Mouse (Mus musculus): ENCODE data around the gene Cdk5r1. TPM values are rescaled to one million over a fixed set of nuclear protein-coding genes. Genes with fewer than 3 reads are reported as not detected.
A peak's percentile ranks its signal among the peaks of the same experiment; 100 is the strongest.

The Cdk5r1 gene
- 0.57 and 0.75 TPM in 2 replicates for polyA plus RNA-seq (2015; fragmentation: Nextera tagmentation; extraction: Ambion mirVana)

- Histone ChIP-seq H3K9ac (ENCODE audit: low read length) (peak within 1 kb of the TSS; percentile 56), H3K9me3 (ENCODE audit: control insufficient read depth, low read length) (no peaks in the 10 kb centered on the region), H3K4me3 (ENCODE audit: low read depth, low read length) (peak within 1 kb of the TSS; percentile 67), H3K36me3 (ENCODE audit: control insufficient read depth, insufficient read depth, low read length) (0 out of 2 replicates have a peak, but pooled peaks cover 2% of the 10 kb centered on the region), H3K27ac (replicated peaks) (peak within 1 kb of the TSS; percentile 69), H3K4me2 (replicated peaks; ENCODE audit: low read depth) (peak within 1 kb of the TSS; percentile 99), H3K27me3 (ENCODE audit: control insufficient read depth, insufficient read depth, low read length) (no peaks in the 10 kb centered on the region), H3K4me1 (replicated peaks; ENCODE audit: control insufficient read depth, insufficient read depth) (peaks cover 5% of the 10 kb centered on the region; the same call in 1 of the 2 replicates)
- DNase-seq (ENCODE audit: low spot score) (peak; percentile 94), ATAC-seq (ENCODE audit: low FRiP score, low TSS enrichment) (peak; percentile 94)
- TF ChIP-seq CTCF (IDR thresholded peaks at IDR 0.05; ENCODE audit: low read depth) (peak; percentile 64), EP300 (optimal IDR thresholded peaks at IDR 0.05) (no peak)
- 2% methylated on average over 52 of the region's 116 CpGs for WGBS
Measured at GRCm38 (mm10) chr11:80476222-80477189, at the start of gene Cdk5r1. TSS of gene Cdk5r1 (plus strand) at chr11:80477023.

GRCm38 (mm10) chr11:80428381-80429008 lies 48.3 kb upstream of the Cdk5r1 start, which contains the start of gene Psmd11:
TSS of gene Psmd11 (plus strand) at chr11:80428615.
- TF ChIP-seq EP300 (optimal IDR thresholded peaks at IDR 0.05) = no peak
- peak; percentile 86 for TF ChIP-seq CTCF (IDR thresholded peaks at IDR 0.05; ENCODE audit: low read depth)
- ATAC-seq (ENCODE audit: low FRiP score, low TSS enrichment) = peak; percentile 99
- peak; percentile 96 for DNase-seq (ENCODE audit: low spot score)
- WGBS = 0% methylated on average over 54 of the region's 58 CpGs
- H3K27me3 ChIP-seq (ENCODE audit: control insufficient read depth, insufficient read depth, low read length) = no peaks in the 10 kb centered on the region
- peak within 1 kb of the TSS; percentile 97 for H3K9ac ChIP-seq (ENCODE audit: low read length)
- H3K36me3 ChIP-seq (ENCODE audit: control insufficient read depth, insufficient read depth, low read length) = no peaks in the 10 kb centered on the region
- no peaks in the 10 kb centered on the region for H3K4me1 ChIP-seq (replicated peaks; ENCODE audit: control insufficient read depth, insufficient read depth)
- no peaks in the 10 kb centered on the region for H3K9me3 ChIP-seq (ENCODE audit: control insufficient read depth, low read length)
- H3K4me2 ChIP-seq (replicated peaks; ENCODE audit: low read depth) = peak within 1 kb of the TSS; percentile 71
- peak within 1 kb of the TSS; percentile 98 for H3K4me3 ChIP-seq (ENCODE audit: low read depth, low read length)
- peak within 1 kb of the TSS; percentile 93 for H3K27ac ChIP-seq (replicated peaks)

DNA sequence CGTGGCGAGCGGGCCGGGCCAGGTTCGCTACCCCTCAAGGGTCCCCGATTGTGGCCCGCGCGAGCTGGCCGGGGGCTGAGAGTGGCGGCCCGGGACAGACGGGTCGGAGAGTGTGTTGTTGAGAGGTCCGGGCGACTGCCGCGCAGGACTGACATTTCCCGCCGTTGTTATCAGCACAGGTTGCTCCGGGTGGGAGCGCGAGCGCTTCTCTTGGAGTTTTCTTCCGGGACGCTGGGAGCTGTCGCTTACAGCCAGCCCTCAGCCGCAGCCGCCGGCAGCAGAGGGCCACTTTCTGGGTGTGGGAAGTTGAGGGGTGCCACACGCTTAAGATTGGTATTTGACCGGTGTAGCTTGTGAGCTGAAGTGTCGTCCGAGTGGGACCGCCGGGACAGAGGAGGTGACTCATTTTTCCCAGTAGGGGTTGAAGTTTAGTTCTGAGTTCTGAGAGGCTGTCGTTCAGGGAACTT lies 47.8 kb upstream of the Cdk5r1 start:
- peak overlapping the region; percentile 98 for H3K4me3 ChIP-seq (ENCODE audit: low read depth, low read length)
- peak; percentile 72; the same call in 1 of the 2 replicates for ATAC-seq (ENCODE audit: low FRiP score, low TSS enrichment)
- TF ChIP-seq EP300 (optimal IDR thresholded peaks at IDR 0.05) = no peak
- no peak for TF ChIP-seq CTCF (IDR thresholded peaks at IDR 0.05; ENCODE audit: low read depth)

GRCm38 (mm10) chr11:80429500-80430166 lies 47.2 kb upstream of the Cdk5r1 start:
- ATAC-seq (ENCODE audit: low FRiP score, low TSS enrichment) = no peak
- H3K4me3 ChIP-seq (ENCODE audit: low read depth, low read length) = peak overlapping the region; percentile 98
- TF ChIP-seq EP300 (optimal IDR thresholded peaks at IDR 0.05) (no peak), CTCF (IDR thresholded peaks at IDR 0.05; ENCODE audit: low read depth) (no peak)

More for the DNA sequence above, 47.8 kb upstream of the Cdk5r1 start:
- WGBS = under 1% methylated on average over 34 of the region's 37 CpGs
- DNase-seq (ENCODE audit: low spot score) = peak; percentile 64
- Histone ChIP-seq H3K27ac (replicated peaks) (peak overlapping the region; percentile 93), H3K36me3 (ENCODE audit: control insufficient read depth, insufficient read depth, low read length) (no peaks in the 10 kb centered on the region), H3K9me3 (ENCODE audit: control insufficient read depth, low read length) (no peaks in the 10 kb centered on the region), H3K27me3 (ENCODE audit: control insufficient read depth, insufficient read depth, low read length) (no peaks in the 10 kb centered on the region), H3K4me1 (replicated peaks; ENCODE audit: control insufficient read depth, insufficient read depth) (no peaks in the 10 kb centered on the region), H3K9ac (ENCODE audit: low read length) (peak overlapping the region; percentile 97), H3K4me2 (replicated peaks; ENCODE audit: low read depth) (peak overlapping the region; percentile 71)

GRCm38 (mm10) chr11:80430366-80430910 lies 46.4 kb upstream of the Cdk5r1 start:
- WGBS = 91% methylated on average over 3 of the region's 3 CpGs
- ATAC-seq (ENCODE audit: low FRiP score, low TSS enrichment) = no peak
- TF ChIP-seq EP300 (optimal IDR thresholded peaks at IDR 0.05) = no peak
- H3K27ac ChIP-seq (replicated peaks) = no peak overlapping the region
- no peak for DNase-seq (ENCODE audit: low spot score)
- H3K27me3 ChIP-seq (ENCODE audit: control insufficient read depth, insufficient read depth, low read length) = no peaks in the 10 kb centered on the region
- H3K9me3 ChIP-seq (ENCODE audit: control insufficient read depth, low read length) = no peaks in the 10 kb centered on the region
- no peak overlapping the region for H3K4me3 ChIP-seq (ENCODE audit: low read depth, low read length)
- no peaks in the 10 kb centered on the region for H3K4me1 ChIP-seq (replicated peaks; ENCODE audit: control insufficient read depth, insufficient read depth)
- no peaks in the 10 kb centered on the region for H3K36me3 ChIP-seq (ENCODE audit: control insufficient read depth, insufficient read depth, low read length)
- H3K4me2 ChIP-seq (replicated peaks; ENCODE audit: low read depth) = no peak overlapping the region
- no peak overlapping the region for H3K9ac ChIP-seq (ENCODE audit: low read length)

More at GRCm38 (mm10) chr11:80429500-80430166, 47.2 kb upstream of the Cdk5r1 start:
- peak overlapping the region; percentile 93; the same call in 1 of the 2 replicates for H3K27ac ChIP-seq (replicated peaks)
- H3K36me3 ChIP-seq (ENCODE audit: control insufficient read depth, insufficient read depth, low read length) = no peaks in the 10 kb centered on the region
- 53% methylated on average over 14 of the region's 14 CpGs for WGBS
- no peaks in the 10 kb centered on the region for H3K4me1 ChIP-seq (replicated peaks; ENCODE audit: control insufficient read depth, insufficient read depth)
- H3K9me3 ChIP-seq (ENCODE audit: control insufficient read depth, low read length) = no peaks in the 10 kb centered on the region
- no peaks in the 10 kb centered on the region for H3K27me3 ChIP-seq (ENCODE audit: control insufficient read depth, insufficient read depth, low read length)
- H3K4me2 ChIP-seq (replicated peaks; ENCODE audit: low read depth) = peak overlapping the region; percentile 71
- H3K9ac ChIP-seq (ENCODE audit: low read length) = peak overlapping the region; percentile 97
- no peak for DNase-seq (ENCODE audit: low spot score)
